Mouse (Mus musculus) c-Kit-positive CD71-positive TER-119-negative erythroid progenitor cells, embryonic 14.5 days (primary cell): ENCODE measurements around the gene Pik3c2g.
A peak's percentile ranks its signal among the peaks of the same experiment; 100 is the strongest.

Experiments used
- DNase-seq: peaks from one replicate; pipeline ENCODE4 v3.0.0-alpha.2; 2013; ENCODE audit warnings: low read depth

Gene Pik3c2g

GRCm38 (mm10) chr6:139586892-139587291 lies at the start of gene Pik3c2g:
Gene Pik3c2g (plus strand): TSS chr6:139587221.
- DNase-seq, result no peak

DNA sequence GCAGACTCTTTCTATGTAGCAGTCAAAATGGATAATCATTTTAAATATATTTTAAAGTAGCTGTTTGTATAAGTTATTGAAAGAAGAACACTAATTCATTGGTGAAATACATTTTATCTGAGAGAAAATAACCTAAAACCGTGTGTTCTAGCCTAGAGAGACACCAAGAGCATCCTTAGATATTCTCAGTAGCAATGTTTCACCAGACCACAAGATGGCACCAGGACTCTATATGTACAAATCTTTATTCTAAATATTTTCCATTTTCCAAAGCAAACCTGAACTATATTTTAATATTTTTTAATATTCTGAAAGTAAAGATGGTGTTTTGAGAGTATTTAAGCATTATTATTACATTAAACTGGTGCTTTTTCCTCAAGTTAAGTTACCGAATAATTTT lies 48.6 kb upstream of the Pik3c2g start:
- DNase-seq, result no peak

GRCm38 (mm10) chr6:139555537-139556179 lies 31.4 kb upstream of the Pik3c2g start:
- DNase-seq, result no peak

- DNase-seq, result no peak
These were observed 17.8 kb upstream of the Pik3c2g start for GRCm38 (mm10) chr6:139569211-139569610.

DNA sequence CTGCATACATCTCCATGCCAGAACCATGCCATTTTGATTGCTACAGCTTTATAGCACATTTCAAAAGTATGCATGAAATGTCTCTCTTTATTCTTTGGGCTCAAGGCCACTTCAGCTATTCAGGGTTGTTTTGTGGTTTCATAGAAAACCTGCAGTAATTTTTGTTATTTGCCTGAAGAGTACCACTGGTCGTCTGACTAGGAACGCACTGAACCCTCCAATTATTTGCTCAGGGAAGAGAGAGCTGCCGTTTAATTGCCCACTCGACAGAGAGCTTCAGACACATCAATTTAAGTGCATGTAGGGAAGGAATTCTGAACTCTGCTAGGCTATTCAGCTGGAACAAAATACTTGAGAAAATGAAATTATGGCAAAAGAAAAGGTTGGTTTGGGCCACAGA lies 11.2 kb upstream of the Pik3c2g start:
- no peak for DNase-seq

DNA sequence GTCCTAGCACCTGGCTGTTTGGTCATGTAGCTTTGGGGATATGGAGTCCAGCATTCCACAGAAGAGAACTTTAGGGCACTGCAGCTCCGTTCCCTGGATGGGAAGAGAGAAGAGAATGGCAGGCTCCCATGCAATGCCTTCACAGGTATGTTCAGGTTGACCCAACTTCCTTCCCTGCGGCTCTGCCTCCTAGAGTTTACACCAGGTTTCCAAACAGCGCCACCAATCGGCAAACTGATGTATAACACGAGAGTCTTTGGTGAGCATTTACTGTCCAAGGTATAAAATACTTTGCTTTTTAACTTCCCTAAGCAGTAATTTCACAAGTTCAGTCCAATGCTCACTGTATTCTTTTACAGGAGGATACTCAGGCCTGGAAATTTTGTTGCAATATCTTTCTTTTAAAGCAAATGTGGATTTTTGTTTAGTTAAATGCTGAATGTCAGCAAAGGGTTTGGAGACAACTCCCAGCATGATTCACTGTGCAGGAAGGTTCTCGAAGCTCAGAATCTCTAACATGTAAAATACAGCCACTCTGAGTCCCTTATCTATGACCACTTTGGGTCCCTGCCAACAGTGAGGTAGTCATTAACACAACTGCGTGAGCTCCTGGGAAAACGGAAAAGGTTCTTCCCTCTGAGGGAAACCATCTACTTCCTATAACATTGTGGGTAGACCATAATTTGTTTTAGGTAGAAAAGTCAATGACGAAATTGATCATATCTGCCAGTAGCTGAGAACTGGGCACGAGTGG lies 10.6 kb upstream of the Pik3c2g start:
- no peak for DNase-seq

DNA sequence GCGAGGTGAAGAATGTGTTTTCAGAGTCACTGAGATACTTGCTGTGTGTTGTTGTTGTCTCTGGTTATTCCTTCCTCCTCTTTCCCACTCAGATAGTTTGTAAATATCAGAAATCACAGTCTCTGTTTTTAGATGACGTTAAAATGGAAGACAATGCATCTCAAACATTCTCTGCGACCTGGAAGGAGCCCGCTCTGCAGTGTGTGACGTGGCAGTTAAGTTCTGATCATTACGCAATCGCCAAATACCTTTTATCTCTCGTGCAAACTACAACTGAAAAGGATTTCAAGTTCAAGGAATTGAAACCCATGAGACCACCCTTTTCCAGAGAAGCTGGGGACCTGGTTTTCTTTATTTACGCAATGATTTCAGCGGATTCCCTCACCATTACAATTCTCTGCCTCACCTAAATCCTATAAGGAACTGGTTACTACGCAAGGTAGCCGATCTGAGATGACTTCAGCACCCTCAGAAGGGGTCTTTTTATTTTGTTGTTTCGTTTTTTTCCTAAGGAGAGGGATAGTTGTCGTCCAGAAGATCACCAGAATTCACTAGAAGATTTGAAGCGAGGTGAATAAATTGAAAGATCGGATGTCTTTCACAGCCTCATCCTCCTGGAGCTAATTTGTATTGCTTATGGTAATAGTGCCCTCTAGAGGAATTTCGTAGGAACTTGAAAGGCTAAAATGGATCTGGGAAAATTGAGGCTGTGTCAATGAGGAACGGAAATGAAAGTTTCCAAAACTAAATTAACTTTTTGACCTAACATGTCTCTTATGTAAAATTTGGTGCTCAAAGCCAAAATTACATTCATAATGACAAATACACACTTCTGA lies 9.8 kb upstream of the Pik3c2g start:
- no peak for DNase-seq

DNA sequence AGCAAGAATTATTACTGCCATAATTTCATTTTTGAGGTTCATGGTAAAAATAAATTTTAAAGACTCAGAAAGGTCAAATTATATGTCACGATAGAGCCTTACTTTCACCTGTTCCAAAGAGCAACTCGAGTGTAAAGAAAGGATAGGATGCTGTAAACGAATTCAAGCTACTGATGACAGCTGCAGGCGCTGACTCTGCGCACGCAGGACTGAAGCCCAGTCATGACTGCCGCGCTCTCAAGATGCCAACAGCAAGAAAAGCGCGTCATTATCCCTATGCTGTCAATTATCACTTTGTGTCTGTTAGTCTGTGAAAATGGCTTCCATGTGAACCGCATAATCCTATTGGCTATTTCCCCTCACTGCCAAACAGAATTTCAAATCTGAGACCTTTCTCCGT lies 457 bp downstream of the Pik3c2g start:
- DNase-seq, result no peak

DNA sequence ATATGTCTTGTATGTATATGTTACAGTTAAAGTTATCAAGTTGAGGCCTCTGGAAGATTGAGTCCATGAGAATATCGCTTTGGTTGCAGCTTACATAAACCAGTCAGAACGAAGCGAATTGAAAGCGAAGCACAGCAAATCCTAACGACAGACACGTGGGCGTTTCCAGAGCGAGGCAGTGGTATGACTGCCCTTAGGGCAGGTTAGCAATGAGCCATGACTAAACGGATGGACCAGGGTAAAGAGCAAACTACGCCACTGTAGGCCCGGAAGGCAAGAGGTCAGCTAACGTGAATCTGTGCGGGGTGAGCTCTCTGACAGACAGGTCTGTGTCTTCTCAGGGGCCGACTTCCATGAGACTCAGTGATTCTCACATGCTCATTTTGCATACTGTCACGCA lies 1.4 kb downstream of the Pik3c2g start:
- no peak for DNase-seq

GRCm38 (mm10) chr6:139589291-139589690 lies 2.3 kb downstream of the Pik3c2g start:
- peak; percentile 27 for DNase-seq

DNA sequence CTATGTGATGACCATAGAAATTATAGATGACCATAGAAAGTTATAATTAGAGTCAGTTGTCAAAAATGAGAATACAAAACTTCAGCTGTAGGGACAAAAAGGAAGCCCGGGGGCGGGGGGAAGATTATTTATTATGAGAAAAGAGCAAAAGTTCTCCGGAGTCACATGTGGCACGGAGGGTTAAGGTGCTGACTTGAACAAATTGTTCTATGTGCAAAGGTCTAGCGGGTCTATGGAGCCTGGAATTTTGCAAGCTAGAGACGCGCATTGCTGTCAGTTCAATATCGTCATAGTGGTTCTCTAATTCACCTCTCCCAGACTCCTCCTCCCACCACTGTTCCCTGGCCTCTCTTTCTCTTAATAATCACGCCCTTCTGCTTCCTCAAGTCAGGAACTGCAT lies 2.8 kb downstream of the Pik3c2g start:
- no peak for DNase-seq

- no peak for DNase-seq
These were observed 5.1 kb downstream of the Pik3c2g start for GRCm38 (mm10) chr6:139592081-139592480.

- DNase-seq, result no peak
These were observed 9.4 kb downstream of the Pik3c2g start for GRCm38 (mm10) chr6:139596433-139596832.

DNA sequence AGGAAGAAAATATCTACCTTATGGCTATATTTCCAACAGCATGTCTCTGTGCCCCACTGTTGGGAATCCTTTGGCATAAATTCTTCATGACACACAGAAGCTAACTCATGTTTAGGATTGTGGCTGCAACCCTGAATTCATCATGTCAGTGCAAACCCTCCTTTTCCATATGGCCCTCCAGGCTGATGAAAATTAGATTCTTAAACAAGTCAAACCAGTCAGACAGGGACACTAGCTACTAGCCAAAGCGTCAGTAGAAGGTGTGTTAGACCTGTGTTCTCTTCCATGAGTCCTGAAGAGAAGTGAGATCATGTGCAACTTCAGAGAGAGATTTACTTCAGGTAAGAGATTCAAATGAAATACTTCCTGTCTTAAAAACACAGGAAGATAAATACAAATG lies 12.2 kb downstream of the Pik3c2g start:
- DNase-seq, result no peak

DNA sequence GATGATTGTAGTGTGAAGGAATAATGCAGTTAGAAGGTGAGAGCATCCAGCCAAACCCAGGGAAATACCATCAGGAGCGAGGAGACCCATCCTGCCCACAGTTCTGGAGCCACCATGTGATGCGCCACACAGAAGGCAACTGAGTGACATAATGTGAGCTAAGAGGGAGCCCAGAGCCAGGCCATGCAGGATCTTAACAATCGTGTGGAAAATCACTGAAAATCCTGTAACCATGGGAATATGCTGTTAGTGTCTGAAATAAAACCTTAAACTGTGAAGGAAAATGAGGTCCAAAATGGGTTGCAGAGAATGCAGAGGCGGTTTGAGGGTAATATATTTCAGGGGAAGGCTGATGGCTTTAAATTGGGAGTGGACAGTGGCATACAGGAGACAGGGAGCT lies 31.8 kb downstream of the Pik3c2g start:
- no peak for DNase-seq

GRCm38 (mm10) chr6:139624756-139625155 lies 37.7 kb downstream of the Pik3c2g start:
- DNase-seq, result no peak

DNA sequence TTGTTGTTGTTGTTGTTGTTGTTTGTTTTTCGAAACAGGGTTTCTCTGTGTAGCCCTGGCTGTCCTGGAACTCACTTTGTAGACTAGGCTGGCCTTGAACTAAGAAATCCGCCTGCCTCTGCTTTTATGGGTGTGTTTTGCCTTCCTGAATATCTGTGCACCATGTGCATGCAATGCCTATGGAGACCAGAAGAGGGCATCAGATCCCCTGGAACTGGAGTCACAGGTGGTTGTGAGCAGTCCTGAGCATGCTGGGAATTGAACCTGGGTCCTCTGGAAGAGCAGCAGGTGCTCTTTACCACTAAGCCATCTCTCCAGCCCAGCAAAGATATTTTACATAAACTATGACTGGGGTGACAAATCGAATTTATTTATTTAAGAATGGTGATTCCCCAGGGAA lies 47.5 kb downstream of the Pik3c2g start:
- DNase-seq, result no peak

DNA sequence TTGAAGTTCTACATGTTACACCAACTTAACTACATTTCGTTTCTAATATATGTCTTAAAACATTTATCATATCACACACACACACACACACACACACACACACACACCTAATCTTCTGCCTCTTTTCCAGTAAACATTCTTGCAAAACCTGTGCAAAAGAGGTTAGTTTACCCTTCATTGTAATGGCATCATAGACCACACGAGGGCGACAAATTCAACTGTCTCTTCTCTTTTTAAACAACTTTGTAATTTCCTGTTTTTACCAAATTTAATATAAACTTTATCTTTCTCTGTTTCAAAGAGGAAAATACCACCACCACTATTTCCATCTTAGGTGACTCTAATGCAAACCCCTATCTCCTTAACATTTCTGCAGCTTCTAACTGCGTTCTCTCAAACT lies 68.4 kb downstream of the Pik3c2g start:
- DNase-seq, result no peak

DNA sequence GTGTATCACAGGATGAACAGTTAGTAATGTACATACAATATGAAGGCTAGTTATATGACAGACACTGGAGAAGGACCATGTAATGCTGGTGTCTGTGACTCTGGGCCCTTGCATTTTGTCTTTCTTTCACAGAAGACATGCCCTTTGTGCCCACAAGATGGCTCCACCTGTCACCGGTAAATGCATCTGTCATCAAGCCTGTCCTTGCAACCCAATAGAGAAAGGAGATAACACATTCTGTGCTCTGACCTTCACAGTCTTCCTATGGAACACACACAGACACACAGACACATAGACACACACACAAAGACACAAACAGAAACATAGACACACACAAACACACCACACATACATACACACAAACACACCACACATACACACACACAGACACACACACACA lies 75.4 kb downstream of the Pik3c2g start:
- DNase-seq, result no peak

DNA sequence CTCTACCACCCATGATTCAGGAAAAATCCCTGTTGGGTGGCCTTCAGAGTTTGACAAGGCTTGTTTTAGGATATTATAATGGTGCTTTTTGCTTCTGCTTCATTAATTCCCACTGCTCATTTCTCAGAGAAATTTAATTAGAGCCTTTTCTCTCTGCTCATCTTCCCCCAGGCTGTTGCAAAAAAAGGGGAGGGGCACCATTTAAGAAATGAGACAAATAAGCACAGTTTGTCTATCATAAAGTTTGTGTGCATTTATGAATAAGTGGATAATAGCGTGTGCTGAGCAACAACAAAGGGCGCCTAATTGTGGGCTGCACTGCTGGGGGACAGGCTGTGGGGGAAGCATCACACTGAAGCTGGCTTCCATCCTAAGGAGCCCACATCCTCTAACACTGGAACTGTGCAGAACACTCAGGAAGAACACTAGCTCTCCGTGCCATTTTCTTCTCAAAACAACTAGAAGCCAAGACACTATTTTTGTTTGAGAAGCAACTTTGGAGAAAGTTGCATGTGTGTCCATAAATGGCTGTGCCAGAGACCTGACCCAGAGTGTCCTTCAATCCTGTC lies 131.5 kb downstream of the Pik3c2g start:
- no peak for DNase-seq

DNA sequence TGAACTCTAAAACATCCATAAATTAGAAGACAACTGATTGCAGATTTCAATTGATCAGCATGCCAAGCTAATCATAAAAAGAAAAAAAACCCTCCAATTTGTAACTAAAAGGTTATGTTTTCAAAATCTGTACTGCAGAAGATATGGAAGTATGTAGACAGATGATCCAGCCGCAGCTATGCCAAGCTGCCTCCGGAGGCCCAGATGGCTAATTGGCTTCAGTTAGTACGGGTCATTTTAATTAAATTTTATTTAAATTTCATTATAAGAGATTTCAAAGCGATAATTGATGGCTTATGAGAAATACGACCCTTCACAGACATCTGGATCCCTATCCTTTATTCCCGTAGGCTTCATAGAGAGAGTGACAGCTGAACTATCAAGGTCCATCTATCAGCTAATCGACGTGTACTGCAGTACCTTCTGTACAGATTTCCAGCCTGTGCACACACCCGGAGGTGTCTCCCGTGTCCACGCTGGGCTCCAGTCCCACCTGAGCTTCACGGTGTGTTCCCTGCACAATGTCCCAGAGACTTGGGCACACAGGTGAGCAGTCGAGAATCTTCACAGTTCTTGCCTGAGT lies 132.7 kb downstream of the Pik3c2g start:
- DNase-seq, result no peak
